Mouse (Mus musculus) bone marrow macrophage, adult 2 months (primary cell): ENCODE data around the gene Akap6.

ENCODE experiments used
- CTCF ChIP-seq: IDR thresholded peaks from 2 replicates; pipeline ENCODE4 v1.5.1; 2012; ENCODE audit warnings: low read depth, mild to moderate bottlenecking, low read length, moderate library complexity
- POLR2A ChIP-seq: IDR thresholded peaks from 2 replicates; pipeline ENCODE4 v1.6.1; 2012; ENCODE audit warnings: mild to moderate bottlenecking, low read depth, low read length, borderline replicate concordance

DNA sequence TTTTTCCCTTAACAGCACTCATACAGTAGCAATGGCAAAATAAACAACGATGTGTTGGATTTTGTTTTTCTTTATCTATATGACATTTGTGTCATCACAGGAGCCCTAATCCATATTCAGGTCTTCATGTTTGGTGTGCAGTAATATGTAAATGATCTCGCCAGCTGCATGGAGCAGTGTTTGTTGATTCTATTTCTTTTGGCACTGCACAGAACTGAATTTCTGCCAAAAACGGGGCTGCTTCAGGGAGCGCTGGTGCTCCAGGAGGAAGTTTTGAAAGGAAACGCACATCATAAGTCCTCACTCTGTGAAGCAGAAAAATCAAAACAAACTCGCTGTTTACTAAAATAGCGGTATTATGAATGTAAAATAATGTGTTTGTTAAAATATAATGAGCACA, 424.9 kb downstream of the Akap6 start:
- TF ChIP-seq CTCF: no peak
- no peak for TF ChIP-seq POLR2A
